Mouse (Mus musculus) hindbrain, embryonic 12.5 days (tissue): ENCODE results near the gene Nxpe3. TPM values are rescaled to one million over a fixed set of nuclear protein-coding genes. Genes with fewer than 3 reads are reported as not detected.
"Not testable (repeated sequence)": the region's sequence is repeated elsewhere in the genome, so short reads cannot be mapped to it uniquely, and the experiment has no call there.

Source experiments
- ATAC-seq: fragments of 200-750 bp; cut with Nextera tagmentation; 2 replicates; pipeline ENCODE4 v1.8.0; 2017; ENCODE audit warnings: moderate TSS enrichment; ENCODE audit not compliant: low FRiP score
- H3K27ac ChIP-seq: fragments of 300-500 bp; sonication (generic); 2 replicates; pipeline ENCODE4 v1.5.1; 2016; ENCODE audit warnings: mild to moderate bottlenecking
- H3K27me3 ChIP-seq: fragments of 300-500 bp; sonication (generic); 2 replicates; pipeline ENCODE4 v1.6.1; 2016; ENCODE audit warnings: mild to moderate bottlenecking
- H3K36me3 ChIP-seq: fragments of 300-500 bp; sonication (generic); 2 replicates; pipeline ENCODE4 v1.6.1; 2016; ENCODE audit warnings: mild to moderate bottlenecking
- H3K4me1 ChIP-seq: fragments of 300-500 bp; sonication (generic); 2 replicates; pipeline ENCODE4 v1.6.1; 2016
- H3K4me2 ChIP-seq: fragments of 300-500 bp; sonication (generic); replicated peaks from 2 replicates; pipeline ENCODE4 v1.6.1; 2016; ENCODE audit warnings: mild to moderate bottlenecking
- H3K4me3 ChIP-seq: fragments of 300-500 bp; sonication (generic); 2 replicates; pipeline ENCODE4 v1.5.1; 2016; ENCODE audit warnings: mild to moderate bottlenecking
- H3K9ac ChIP-seq: fragments of 300-500 bp; sonication (generic); 2 replicates; pipeline ENCODE4 v1.6.1; 2016; ENCODE audit warnings: mild to moderate bottlenecking, moderate library complexity
- H3K9me3 ChIP-seq: fragments of 300-500 bp; sonication (generic); replicated peaks from 2 replicates; pipeline ENCODE4 v1.6.1; 2016; ENCODE audit warnings: mild to moderate bottlenecking
- WGBS: fragments of 180-500 bp; shearing (Covaris S2); methylation state at CpG from one replicate; pipeline ENCODE4 v1.1.7; 2016; 5-methylcytosine and 5-hydroxymethylcytosine counted together
- polyA plus RNA-seq: library from polyadenylated mRNA; unstranded; fragments of >200 nt; fragmentation: Nextera tagmentation; extraction: Ambion mirVana; gene quantifications from 2 replicates; pipeline ENCODE4 v1.2.1, GENCODE M21; 2016

Nxpe3 gene
- polyA plus RNA-seq, 1 experiment from 2014 or later: 1.1 TPM

- Histone ChIP-seq H3K36me3 (peaks cover 22% of the 10 kb centered on the region), H3K4me1 (no peaks in the 10 kb centered on the region), H3K27me3 (no peaks in the 10 kb centered on the region), H3K4me2 (no peak overlapping the region), H3K9ac (no peak overlapping the region), H3K4me3 (no peak overlapping the region), H3K27ac (no peak overlapping the region), H3K9me3 (no peaks in the 10 kb centered on the region)
- WGBS: 61% methylated on average over 7 of the region's 7 CpGs
- no peak for ATAC-seq
Measured at GRCm38 (mm10) chr16:55887814-55888583, 7.1 kb downstream of the Nxpe3 start.

- WGBS: 86% methylated on average over 11 of the region's 11 CpGs
Measured at GRCm38 (mm10) chr16:55884246-55884645, 10.8 kb downstream of the Nxpe3 start.

GRCm38 (mm10) chr16:55876025-55876424 is 19.1 kb downstream of the Nxpe3 start:
- no peaks in the 10 kb centered on the region for H3K36me3 ChIP-seq
- no peaks in the 10 kb centered on the region for H3K27me3 ChIP-seq
- no peaks in the 10 kb centered on the region for H3K9me3 ChIP-seq
- 70% methylated on average over 6 of the region's 6 CpGs for WGBS
- no peak overlapping the region for H3K4me3 ChIP-seq
- H3K27ac ChIP-seq: no peak overlapping the region
- H3K4me2 ChIP-seq: no peak overlapping the region
- ATAC-seq: no peak
- no peak overlapping the region for H3K9ac ChIP-seq
- no peaks in the 10 kb centered on the region for H3K4me1 ChIP-seq

More at GRCm38 (mm10) chr16:55884246-55884645, 10.8 kb downstream of the Nxpe3 start:
- Histone ChIP-seq H3K4me1 (no peaks in the 10 kb centered on the region), H3K9me3 (no peaks in the 10 kb centered on the region), H3K4me3 (no peak overlapping the region), H3K27me3 (no peaks in the 10 kb centered on the region), H3K36me3 (peaks cover 11% of the 10 kb centered on the region), H3K27ac (no peak overlapping the region), H3K9ac (no peak overlapping the region), H3K4me2 (no peak overlapping the region)
- no peak for ATAC-seq

GRCm38 (mm10) chr16:55863832-55864231 is 31.3 kb downstream of the Nxpe3 start:
- H3K27me3 ChIP-seq: no peaks in the 10 kb centered on the region
- no peaks in the 10 kb centered on the region for H3K9me3 ChIP-seq
- no peaks in the 10 kb centered on the region for H3K4me1 ChIP-seq
- peaks cover 10% of the 10 kb centered on the region for H3K36me3 ChIP-seq
- 68% methylated on average over 4 of the region's 4 CpGs for WGBS
- no peak overlapping the region for H3K27ac ChIP-seq
- no peak for ATAC-seq
- no peak overlapping the region for H3K9ac ChIP-seq
- H3K4me2 ChIP-seq: no peak overlapping the region
- no peak overlapping the region for H3K4me3 ChIP-seq

- 25% methylated on average over 7 of the region's 7 CpGs for WGBS
- Histone ChIP-seq H3K4me3 (no peak overlapping the region), H3K36me3 (peaks cover 10% of the 10 kb centered on the region), H3K9ac (no peak overlapping the region), H3K4me1 (no peaks in the 10 kb centered on the region), H3K27me3 (no peaks in the 10 kb centered on the region), H3K9me3 (no peaks in the 10 kb centered on the region), H3K27ac (no peak overlapping the region), H3K4me2 (no peak overlapping the region)
- ATAC-seq: peak; percentile 64; the same call in 1 of the 2 replicates
Measured at GRCm38 (mm10) chr16:55863149-55863815, 31.8 kb downstream of the Nxpe3 start.

- 90% methylated on average over 3 of the region's 3 CpGs for WGBS
Measured at GRCm38 (mm10) chr16:55861104-55861503, 34.0 kb downstream of the Nxpe3 start.

GRCm38 (mm10) chr16:55859421-55859820 is 35.7 kb downstream of the Nxpe3 start:
- not testable (repeated sequence) for H3K9ac ChIP-seq, H3K27ac ChIP-seq, ATAC-seq, H3K4me2 ChIP-seq, H3K4me3 ChIP-seq, H3K9me3 ChIP-seq, H3K27me3 ChIP-seq, H3K4me1 ChIP-seq, H3K36me3 ChIP-seq
- WGBS: 91% methylated on average over 4 of the region's 4 CpGs

More at GRCm38 (mm10) chr16:55861104-55861503, 34.0 kb downstream of the Nxpe3 start:
- H3K27ac ChIP-seq: no peak overlapping the region
- no peaks in the 10 kb centered on the region for H3K9me3 ChIP-seq
- no peaks in the 10 kb centered on the region for H3K27me3 ChIP-seq
- peaks cover 9% of the 10 kb centered on the region for H3K36me3 ChIP-seq
- no peak overlapping the region for H3K9ac ChIP-seq
- no peak overlapping the region for H3K4me2 ChIP-seq
- H3K4me1 ChIP-seq: no peaks in the 10 kb centered on the region
- ATAC-seq: no peak
- no peak overlapping the region for H3K4me3 ChIP-seq

GRCm38 (mm10) chr16:55858465-55858864 is 36.6 kb downstream of the Nxpe3 start:
- 65% methylated on average over 6 of the region's 6 CpGs for WGBS
- ATAC-seq: no peak

GRCm38 (mm10) chr16:55852943-55853727 is 42.0 kb downstream of the Nxpe3 start:
- Histone ChIP-seq H3K4me3 (no peak overlapping the region), H3K4me2 (no peak overlapping the region), H3K9me3 (no peaks in the 10 kb centered on the region), H3K27ac (no peak overlapping the region), H3K9ac (no peak overlapping the region), H3K36me3 (peaks cover 10% of the 10 kb centered on the region; the same call in 1 of the 2 replicates), H3K27me3 (no peaks in the 10 kb centered on the region), H3K4me1 (no peaks in the 10 kb centered on the region)
- WGBS: 54% methylated on average over 19 of the region's 19 CpGs
- ATAC-seq: peak; percentile 82

More at GRCm38 (mm10) chr16:55858465-55858864, 36.6 kb downstream of the Nxpe3 start:
- Histone ChIP-seq H3K9ac (no peak overlapping the region), H3K27me3 (no peaks in the 10 kb centered on the region), H3K36me3 (0 out of 2 replicates have a peak, but pooled peaks cover 3% of the 10 kb centered on the region), H3K9me3 (no peaks in the 10 kb centered on the region), H3K4me3 (no peak overlapping the region), H3K4me1 (no peaks in the 10 kb centered on the region), H3K4me2 (no peak overlapping the region), H3K27ac (no peak overlapping the region)

GRCm38 (mm10) chr16:55852515-55852914 is 42.6 kb downstream of the Nxpe3 start:
- no peaks in the 10 kb centered on the region for H3K9me3 ChIP-seq
- no peak overlapping the region for H3K27ac ChIP-seq
- peak; percentile 55; the same call in 1 of the 2 replicates for ATAC-seq
- H3K36me3 ChIP-seq: peaks cover 10% of the 10 kb centered on the region; the same call in 1 of the 2 replicates
- H3K4me1 ChIP-seq: no peaks in the 10 kb centered on the region
- no peak overlapping the region for H3K4me2 ChIP-seq
- 45% methylated on average over 4 of the region's 4 CpGs for WGBS
- H3K9ac ChIP-seq: no peak overlapping the region
- no peaks in the 10 kb centered on the region for H3K27me3 ChIP-seq
- H3K4me3 ChIP-seq: no peak overlapping the region

GRCm38 (mm10) chr16:55850485-55850884 is 44.6 kb downstream of the Nxpe3 start:
- H3K9me3 ChIP-seq: no peaks in the 10 kb centered on the region
- peaks cover 8% of the 10 kb centered on the region; the same call in 1 of the 2 replicates for H3K36me3 ChIP-seq
- no peak overlapping the region for H3K27ac ChIP-seq
- no peak for ATAC-seq
- WGBS: 92% methylated on average over 3 of the region's 3 CpGs
- H3K27me3 ChIP-seq: no peaks in the 10 kb centered on the region
- H3K9ac ChIP-seq: no peak overlapping the region
- no peak overlapping the region for H3K4me3 ChIP-seq
- no peaks in the 10 kb centered on the region for H3K4me1 ChIP-seq
- H3K4me2 ChIP-seq: no peak overlapping the region

GRCm38 (mm10) chr16:55847679-55848078 is 47.4 kb downstream of the Nxpe3 start:
- no peak overlapping the region for H3K27ac ChIP-seq
- no peak overlapping the region for H3K4me3 ChIP-seq
- no peak overlapping the region for H3K4me2 ChIP-seq
- no peaks in the 10 kb centered on the region for H3K27me3 ChIP-seq
- no peak for ATAC-seq
- no peaks in the 10 kb centered on the region for H3K4me1 ChIP-seq
- peaks cover 17% of the 10 kb centered on the region for H3K36me3 ChIP-seq
- no peaks in the 10 kb centered on the region; the same call in 1 of the 2 replicates for H3K9me3 ChIP-seq
- 87% methylated on average over 8 of the region's 8 CpGs for WGBS
- no peak overlapping the region for H3K9ac ChIP-seq
